10 mouse cellular contexts compared by ENCODE assay signal in genomic region chr17:63402741-63403681, GRCm38 (mm10).
A peak's percentile ranks its signal among the peaks of the same experiment; 100 is the strongest.
DNase-seq lines count a peak whose midpoint lies in the region; ATAC-seq and TF ChIP-seq lines count a peak whose summit lies in the region.
"Had no signal": no experiment of that assay in that cellular context is flagged by ENCODE, and none has a peak within 500 bp of the region (broad histone marks: within the 10 kb centered on the region; RNA-seq: fewer than 3 reads in every experiment).

No protein-coding gene starts in this region.

- no peak overlapping the region for H3K4me2 ChIP-seq in heart, embryonic 11.5 days
- no peak overlapping the region for H3K4me2 ChIP-seq in heart, postnatal 0 days (ENCODE audit: low read depth, low read length)
- no peak overlapping the region for H3K4me2 ChIP-seq in limb, embryonic 13.5 days (replicated peaks)
- H3K4me2 ChIP-seq: embryonic facial prominence, embryonic 15.5 days had no signal

- no peak overlapping the region for H3K27ac ChIP-seq in heart, embryonic 11.5 days (ENCODE audit: low read depth, low read length)
- peak overlapping the region; percentile 19; the same call in 1 of the 2 replicates for H3K27ac ChIP-seq in heart, postnatal 0 days (ENCODE audit: low read depth)
- H3K27ac ChIP-seq in limb, embryonic 13.5 days, result peak overlapping the region; percentile 34
- H3K27ac ChIP-seq in layer of hippocampus, adult 2 months, result no peak overlapping the region
- H3K27ac ChIP-seq: embryonic facial prominence, embryonic 15.5 days had no signal

- no peaks in the 10 kb centered on the region; the same call in none of the 2 replicates for H3K4me1 ChIP-seq in heart, embryonic 11.5 days (ENCODE audit: control insufficient read depth, insufficient read depth, low read length)
- H3K4me1 ChIP-seq in heart, postnatal 0 days (ENCODE audit: control insufficient read depth, insufficient read depth), result peaks cover 15% of the 10 kb centered on the region; the same call in 1 of the 2 replicates
- H3K4me1 ChIP-seq in limb, embryonic 13.5 days, result peaks cover 43% of the 10 kb centered on the region

- peak; percentile 51 to 58 for DNase-seq in heart, adult 18-20 months
- DNase-seq in cerebellum, postnatal 10 days, result peak; percentile 20 to 43
- DNase-seq in heart, postnatal 0 days (ENCODE audit: low spot score), result peak; percentile 20
- peak; percentile 21 for DNase-seq in yolk sac, embryonic 10.5 days (ENCODE audit: low spot score)
- DNase-seq in layer of hippocampus, adult 2 months (ENCODE audit: low spot score in 2 of 2), result no peak

- no peak for TF ChIP-seq EP300 in heart, postnatal 0 days (IDR thresholded peaks at IDR 0.05; ENCODE audit: low read depth)

- WGBS in heart, embryonic 11.5 days (ENCODE audit: insufficient replicate concordance), result 76% methylated on average over 13 of the region's 13 CpGs
- WGBS in heart, postnatal 0 days, result 70% methylated on average over 13 of the region's 13 CpGs
- 54% methylated on average over 13 of the region's 13 CpGs for WGBS in limb, embryonic 13.5 days

- peak; percentile 13; the same call in 1 of the 2 replicates for TF ChIP-seq CTCF in heart, postnatal 0 days (IDR thresholded peaks at IDR 0.05; ENCODE audit: low read depth)
- TF ChIP-seq CTCF in layer of hippocampus, adult 2 months (conservative IDR thresholded peaks at IDR 0.05), result no peak

- H3K36me3 ChIP-seq in heart, embryonic 11.5 days (ENCODE audit: control insufficient read depth, insufficient read depth, low read length), result no peaks in the 10 kb centered on the region
- H3K36me3 ChIP-seq in heart, postnatal 0 days (replicated peaks; ENCODE audit: control insufficient read depth, insufficient read depth, low read length), result no peaks in the 10 kb centered on the region
- H3K36me3 ChIP-seq in limb, embryonic 13.5 days, result no peaks in the 10 kb centered on the region
- H3K36me3 ChIP-seq: embryonic facial prominence, embryonic 15.5 days had no signal

- no peak overlapping the region for H3K9ac ChIP-seq in heart, embryonic 11.5 days (ENCODE audit: low read depth, low read length)
- H3K9ac ChIP-seq in heart, postnatal 0 days (replicated peaks; ENCODE audit: low read depth, low read length), result no peak overlapping the region
- H3K9ac ChIP-seq in limb, embryonic 13.5 days, result no peak overlapping the region
- H3K9ac ChIP-seq: embryonic facial prominence, embryonic 15.5 days had no signal

- no peak for ATAC-seq in heart, embryonic 11.5 days (replicated peaks; ENCODE audit: insufficient number of reproducible peaks, low FRiP score, low TSS enrichment)
- peak; percentile 36; the same call in 1 of the 2 replicates for ATAC-seq in heart, postnatal 0 days (ENCODE audit: insufficient read depth, low read depth)
- peak; percentile 55; the same call in 1 of the 2 replicates for ATAC-seq in limb, embryonic 13.5 days (ENCODE audit: low FRiP score, low read depth)
- ATAC-seq in erythroblast, adult 5-6 weeks (replicated peaks; ENCODE audit: low FRiP score, poor library complexity, severe bottlenecking), result no peak

- no peaks in the 10 kb centered on the region for H3K27me3 ChIP-seq in heart, embryonic 11.5 days (ENCODE audit: control insufficient read depth, insufficient read depth, low read length)
- no peaks in the 10 kb centered on the region for H3K27me3 ChIP-seq in heart, postnatal 0 days (ENCODE audit: control insufficient read depth, insufficient read depth, low read length)
- H3K27me3 ChIP-seq in limb, embryonic 13.5 days, result no peaks in the 10 kb centered on the region
- H3K27me3 ChIP-seq: embryonic facial prominence, embryonic 15.5 days had no signal

- no peak overlapping the region for H3K4me3 ChIP-seq in heart, embryonic 11.5 days (ENCODE audit: low read depth, low read length)
- H3K4me3 ChIP-seq in heart, postnatal 0 days (ENCODE audit: low read depth, low read length), result no peak overlapping the region
- no peak overlapping the region for H3K4me3 ChIP-seq in limb, embryonic 13.5 days
- H3K4me3 ChIP-seq in layer of hippocampus, adult 2 months, result no peak overlapping the region
- H3K4me3 ChIP-seq: embryonic facial prominence, embryonic 15.5 days; myocyte had no signal

- H3K9me3 ChIP-seq in heart, embryonic 11.5 days (replicated peaks; ENCODE audit: control insufficient read depth, low read length), result no peaks in the 10 kb centered on the region
- no peaks in the 10 kb centered on the region for H3K9me3 ChIP-seq in heart, postnatal 0 days (replicated peaks; ENCODE audit: control insufficient read depth, low read length)
- H3K9me3 ChIP-seq in limb, embryonic 13.5 days, result no peaks in the 10 kb centered on the region
- H3K9me3 ChIP-seq: embryonic facial prominence, embryonic 15.5 days had no signal

Comparison
In these comparisons a context has a peak if more than half of its experiments do, and no peak if none do; other contexts are left out.
1. ATAC-seq: peak in heart, postnatal 0 days (single experiment) and limb, embryonic 13.5 days (single experiment); none in heart, embryonic 11.5 days (single experiment) and erythroblast, adult 5-6 weeks (single experiment).
2. H3K27ac ChIP-seq: peak in heart, postnatal 0 days (single experiment) and limb, embryonic 13.5 days (single experiment); none in heart, embryonic 11.5 days (single experiment) and layer of hippocampus, adult 2 months (single experiment).
3. DNase-seq: peak in heart, adult 18-20 months (2 of 2), cerebellum, postnatal 10 days (2 of 2), heart, postnatal 0 days (single experiment) and yolk sac, embryonic 10.5 days (single experiment); none in layer of hippocampus, adult 2 months (0 of 2).